Mouse (Mus musculus) heart, postnatal 36 days (tissue): Measurements from ENCODE around the gene Adat3. TPM values are rescaled to one million over a fixed set of nuclear protein-coding genes. Genes with fewer than 3 reads are reported as not detected.
"Not testable (repeated sequence)": the region's sequence is repeated elsewhere in the genome, so short reads cannot be mapped to it uniquely, and the experiment has no call there.

Experiments used
- DNase-seq, 2 experiments: peaks; one replicate each; pipeline ENCODE4 v3.0.0; 2021 to 2022
- intact Hi-C: fragments of 180-260 bp; cut with DNase I; formaldehyde crosslinking; loops from one replicate; pipeline ENCODE4 v1.15.1; 2025
- microRNA-seq, 2 experiments: library from miRNA; unstranded; fragments of <30 nt; microRNA quantifications; one replicate each; pipeline ENCODE4 v1.2.0; 2021; ENCODE audit warnings: borderline number of aligned reads in 2 of 2
- total RNA-seq, 2 experiments: library from RNA; stranded (reverse); gene quantifications; 2 replicates each; pipeline ENCODE4 v1.2.3; 2021

The Adat3 gene
- total RNA-seq, 2 experiments from 2014 or later, result 0.49 to 1.4 TPM

GRCm38 (mm10) chr10:80628925-80629324, 26.2 kb downstream of the Adat3 start:
- intact Hi-C loops, result no loop called here
- no peak for DNase-seq

GRCm38 (mm10) chr10:80635345-80635744, 32.7 kb downstream of the Adat3 start:
- intact Hi-C loops, result no loop called here
- DNase-seq, result no peak

GRCm38 (mm10) chr10:80646936-80647335, 44.3 kb downstream of the Adat3 start:
- DNase-seq, result no peak
- intact Hi-C loops, result no loop called here

GRCm38 (mm10) chr10:80649910-80650309, 47.2 kb downstream of the Adat3 start:
- intact Hi-C loops, DNase-seq: not testable (repeated sequence)

GRCm38 (mm10) chr10:80650392-80650791, 47.7 kb downstream of the Adat3 start:
- intact Hi-C loops, result no loop called here
- no peak for DNase-seq

- intact Hi-C loops, result loop anchor here (2.0 kb wide), 1 partner anchor 22 kb away; no protein-coding TSS in a partner anchor
- no peak for DNase-seq
These were observed 50.6 kb downstream of the Adat3 start for GRCm38 (mm10) chr10:80653156-80653720.

- intact Hi-C loops, result no loop called here
- no peak for DNase-seq
These were observed 52.2 kb downstream of the Adat3 start for GRCm38 (mm10) chr10:80654866-80655265.

GRCm38 (mm10) chr10:80655406-80656129, 52.9 kb downstream of the Adat3 start:
- intact Hi-C loops, result loop anchor here (1.0 kb wide), 1 partner anchor 32 kb away; no protein-coding TSS in a partner anchor
- DNase-seq, result no peak

- intact Hi-C loops, result loop anchor here (1.0 kb wide), 1 partner anchor 33 kb away; no protein-coding TSS in a partner anchor
- DNase-seq, result peak; percentile 93 to 98
These were observed 53.6 kb downstream of the Adat3 start for GRCm38 (mm10) chr10:80656130-80656862.

GRCm38 (mm10) chr10:80656863-80657623, 54.4 kb downstream of the Adat3 start, which contains the start of gene Btbd2:
Btbd2 (minus strand) TSS chr10:80657071.
- intact Hi-C loops, result loop anchor here (1.0 kb wide), 1 partner anchor 34 kb away; no protein-coding TSS in a partner anchor
- no peak for DNase-seq

Small RNAs within 50 kb of the gene (microRNA-seq; reads per million reads assigned to microRNA genes)
- gene Mir6912, result 0 to 1.4 reads per million in 2 experiments

Other genes with a start within 250 kb of the Adat3 start
- under 1 TPM; 0.49 to 0.64 TPM for gene Plk5, start 246.4 kb upstream of the Adat3 start, total RNA-seq
- 1 to 10 TPM; 8.1 to 8.6 TPM for gene Mex3d, start 215.2 kb upstream of the Adat3 start, total RNA-seq
- gene Mbd3, start 203.3 kb upstream of the Adat3 start, total RNA-seq, result 10 to 100 TPM; 82.1 to 82.2 TPM
- 1,000 to 10,000 TPM; 1,920 to 2,020 TPM for gene Uqcr11, start 196.1 kb upstream of the Adat3 start, total RNA-seq
- 10 to 100 TPM; 17.9 to 20.9 TPM for gene Tcf3, start 169.2 kb upstream of the Adat3 start, total RNA-seq
- not detected for gene Onecut3, start 108.0 kb upstream of the Adat3 start, total RNA-seq
- not detected for gene Atp8b3, start 63.8 kb upstream of the Adat3 start, total RNA-seq
- gene Rexo1, start 41.3 kb upstream of the Adat3 start, total RNA-seq, result 10 to 100 TPM; 12.3 to 13.7 TPM
- gene Klf16, start 25.6 kb upstream of the Adat3 start, total RNA-seq, result 1 to 10 TPM; 3.6 to 4.5 TPM
- gene Abhd17a, start 12.5 kb upstream of the Adat3 start, total RNA-seq, result 10 to 100 TPM; 48.3 to 51.2 TPM
- gene Scamp4, start within 50 bp of the Adat3 start, total RNA-seq, result 10 to 100 TPM; 19.7 to 22.1 TPM
- under 1 TPM; 0.41 to 0.58 TPM for gene Gm49322, start 3.1 kb downstream of the Adat3 start, total RNA-seq
- gene Csnk1g2, start 20.0 kb downstream of the Adat3 start, total RNA-seq, result 100 to 1,000 TPM; 111 to 119 TPM
- 10 to 100 TPM; 45.5 to 46.8 TPM for gene Btbd2, start 54.2 kb downstream of the Adat3 start, total RNA-seq
- gene Mknk2, start 75.2 kb downstream of the Adat3 start, total RNA-seq, result 100 to 1,000 TPM; 223 to 233 TPM
- gene Mob3a, start 99.1 kb downstream of the Adat3 start, total RNA-seq, result 1 to 10 TPM; 5.3 to 6.7 TPM
- 1 to 10 TPM; 2.5 to 2.9 TPM for gene Izumo4, start 99.3 kb downstream of the Adat3 start, total RNA-seq
- 10 to 100 TPM; 35.1 to 43.5 TPM for gene Ap3d1, start 139.4 kb downstream of the Adat3 start, total RNA-seq
- 10 to 100 TPM; 22.5 to 27.0 TPM for gene Dot1l, start 152.3 kb downstream of the Adat3 start, total RNA-seq
- gene Sf3a2, start 195.3 kb downstream of the Adat3 start, total RNA-seq, result 10 to 100 TPM; 29.5 to 29.7 TPM
- gene Plekhj1, start 195.7 kb downstream of the Adat3 start, total RNA-seq, result 10 to 100 TPM; 29.3 to 31.3 TPM
- gene Amh, start 202.4 kb downstream of the Adat3 start, total RNA-seq, result under 1 TPM; 0.22 to 0.53 TPM
- under 1 TPM in 1 of 2 experiments, not detected in 1; 0.46 TPM for gene Jsrp1, start 210.6 kb downstream of the Adat3 start, total RNA-seq
- 100 to 1,000 TPM; 850 to 884 TPM for gene Oaz1, start 223.8 kb downstream of the Adat3 start, total RNA-seq
- 1 to 10 TPM; 6.4 to 8.9 TPM for gene Lingo3, start 241.2 kb downstream of the Adat3 start, total RNA-seq